Mouse (Mus musculus): Measurements from ENCODE around the gene Sco1.

- TF ChIP-seq CTCF (conservative IDR thresholded peaks at IDR 0.05 in 1 of 2, IDR thresholded peaks at IDR 0.05 in 1 of 2; ENCODE audit: low read depth in 2 of 2, low read length in 2 of 2) (no peak), POLR2A (IDR thresholded peaks at IDR 0.05; ENCODE audit: low read depth, low read length) (no peak; the same call in 1 of the 2 replicates), CHD2 (IDR thresholded peaks at IDR 0.05; ENCODE audit: low read length) (no peak), MEF2A (IDR thresholded peaks at IDR 0.05; ENCODE audit: borderline replicate concordance, low read depth, low read length) (no peak)
These were observed 28.7 kb downstream of the Sco1 start for GRCm38 (mm10) chr11:67081125-67081649.
